Mouse (Mus musculus): Measurements from ENCODE around the gene Tspan18. TPM values are rescaled to one million over a fixed set of nuclear protein-coding genes. Genes with fewer than 3 reads are reported as not detected.

Gene Tspan18
- polyA plus RNA-seq, 1 experiment = 14.1 TPM

- Histone ChIP-seq H3K27ac (ENCODE audit: insufficient read depth, low read depth, low read length) (no peak overlapping the region), H3K27me3 (ENCODE audit: control insufficient read depth, insufficient read depth, low read length) (0 out of 2 replicates have a peak, but pooled peaks cover 5% of the 10 kb centered on the region), H3K4me1 (ENCODE audit: control insufficient read depth, insufficient read depth, insufficient read length, low read length) (no peaks in the 10 kb centered on the region), H3K4me3 (ENCODE audit: low read depth, low read length) (no peak overlapping the region), H3K36me3 (ENCODE audit: control insufficient read depth, insufficient read depth, low read length) (no peaks in the 10 kb centered on the region)
- TF ChIP-seq CTCF (IDR thresholded peaks at IDR 0.05; ENCODE audit: extremely low read depth, insufficient read length, insufficient replicate concordance, low read depth, low read length) (no peak), POLR2A (IDR thresholded peaks at IDR 0.05; ENCODE audit: low read depth, low read length) (no peak)
- 71% methylated on average over 7 of the region's 7 CpGs for WGBS
Measured at GRCm38 (mm10) chr2:93327915-93328555, 6.3 kb downstream of the Tspan18 start.

DNA sequence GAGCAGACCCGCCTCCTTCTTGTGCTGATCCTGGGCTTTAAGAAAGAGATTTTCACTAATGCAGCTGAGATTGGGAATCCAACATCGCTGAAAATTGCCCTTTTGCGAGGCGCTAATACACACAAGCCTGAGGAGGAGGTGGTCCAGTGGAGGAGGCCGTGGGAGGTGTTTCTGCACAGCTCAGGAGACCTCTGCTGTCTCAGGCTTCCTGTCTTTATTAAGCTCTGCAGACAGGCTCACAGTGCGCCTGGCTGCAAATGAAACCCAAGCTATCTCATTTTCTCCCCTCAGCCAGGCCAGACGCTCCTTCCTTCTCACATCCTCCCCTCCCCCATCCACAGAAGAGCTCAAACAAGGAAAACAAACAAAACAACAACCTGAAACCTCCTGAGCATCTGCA, 9.6 kb downstream of the Tspan18 start:
- Histone ChIP-seq H3K36me3 (ENCODE audit: control insufficient read depth, insufficient read depth, low read length) (no peaks in the 10 kb centered on the region), H3K27me3 (ENCODE audit: control insufficient read depth, insufficient read depth, low read length) (no peaks in the 10 kb centered on the region), H3K4me1 (ENCODE audit: control insufficient read depth, insufficient read depth, insufficient read length, low read length) (no peaks in the 10 kb centered on the region), H3K4me3 (ENCODE audit: low read depth, low read length) (no peak overlapping the region), H3K27ac (ENCODE audit: insufficient read depth, low read depth, low read length) (no peak overlapping the region)
- TF ChIP-seq POLR2A (IDR thresholded peaks at IDR 0.05; ENCODE audit: low read depth, low read length) = no peak
- 64% methylated on average over 7 of the region's 7 CpGs for WGBS

DNA sequence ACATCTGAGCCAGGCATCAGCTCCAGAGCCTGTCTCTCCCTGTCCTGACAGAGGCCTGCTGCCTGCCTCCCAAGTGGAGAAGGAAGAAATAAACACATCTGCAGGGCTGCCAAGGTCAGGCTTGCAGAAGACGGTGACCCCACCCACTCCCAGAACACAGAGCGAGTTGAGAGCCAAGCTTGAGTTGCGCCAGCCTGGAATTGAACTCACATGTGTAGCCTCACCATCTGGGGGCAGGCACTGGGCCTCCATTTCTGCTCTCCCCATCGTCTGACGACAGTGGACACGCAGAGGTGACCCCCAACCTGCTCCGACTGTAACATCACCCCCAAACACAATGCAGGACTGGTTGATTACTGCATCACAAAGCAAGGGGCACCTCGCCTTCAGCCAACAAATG, 12.4 kb downstream of the Tspan18 start:
- TF ChIP-seq POLR2A (IDR thresholded peaks at IDR 0.05; ENCODE audit: low read depth, low read length) (no peak), CTCF (IDR thresholded peaks at IDR 0.05; ENCODE audit: extremely low read depth, insufficient read length, insufficient replicate concordance, low read depth, low read length) (no peak)
- H3K27ac ChIP-seq (ENCODE audit: insufficient read depth, low read depth, low read length) = no peak overlapping the region
- no peaks in the 10 kb centered on the region for H3K27me3 ChIP-seq (ENCODE audit: control insufficient read depth, insufficient read depth, low read length)
- WGBS = 65% methylated on average over 8 of the region's 8 CpGs
- H3K4me1 ChIP-seq (ENCODE audit: control insufficient read depth, insufficient read depth, insufficient read length, low read length) = no peaks in the 10 kb centered on the region
- no peaks in the 10 kb centered on the region for H3K36me3 ChIP-seq (ENCODE audit: control insufficient read depth, insufficient read depth, low read length)
- H3K4me3 ChIP-seq (ENCODE audit: low read depth, low read length) = no peak overlapping the region

- WGBS = 77% methylated on average over 5 of the region's 5 CpGs
- Histone ChIP-seq H3K4me3 (ENCODE audit: low read depth, low read length) (no peak overlapping the region), H3K36me3 (ENCODE audit: control insufficient read depth, insufficient read depth, low read length) (no peaks in the 10 kb centered on the region), H3K27me3 (ENCODE audit: control insufficient read depth, insufficient read depth, low read length) (no peaks in the 10 kb centered on the region), H3K4me1 (ENCODE audit: control insufficient read depth, insufficient read depth, insufficient read length, low read length) (no peaks in the 10 kb centered on the region), H3K27ac (ENCODE audit: insufficient read depth, low read depth, low read length) (no peak overlapping the region)
- no peak for TF ChIP-seq CTCF (IDR thresholded peaks at IDR 0.05; ENCODE audit: extremely low read depth, insufficient read length, insufficient replicate concordance, low read depth, low read length)
- no peak for TF ChIP-seq POLR2A (IDR thresholded peaks at IDR 0.05; ENCODE audit: low read depth, low read length)
Measured at GRCm38 (mm10) chr2:93320267-93320666, 14.0 kb downstream of the Tspan18 start.

- H3K36me3 ChIP-seq (ENCODE audit: control insufficient read depth, insufficient read depth, low read length) = no peaks in the 10 kb centered on the region
- 69% methylated on average over 7 of the region's 7 CpGs for WGBS
Measured at GRCm38 (mm10) chr2:93319598-93319997, 14.7 kb downstream of the Tspan18 start.

DNA sequence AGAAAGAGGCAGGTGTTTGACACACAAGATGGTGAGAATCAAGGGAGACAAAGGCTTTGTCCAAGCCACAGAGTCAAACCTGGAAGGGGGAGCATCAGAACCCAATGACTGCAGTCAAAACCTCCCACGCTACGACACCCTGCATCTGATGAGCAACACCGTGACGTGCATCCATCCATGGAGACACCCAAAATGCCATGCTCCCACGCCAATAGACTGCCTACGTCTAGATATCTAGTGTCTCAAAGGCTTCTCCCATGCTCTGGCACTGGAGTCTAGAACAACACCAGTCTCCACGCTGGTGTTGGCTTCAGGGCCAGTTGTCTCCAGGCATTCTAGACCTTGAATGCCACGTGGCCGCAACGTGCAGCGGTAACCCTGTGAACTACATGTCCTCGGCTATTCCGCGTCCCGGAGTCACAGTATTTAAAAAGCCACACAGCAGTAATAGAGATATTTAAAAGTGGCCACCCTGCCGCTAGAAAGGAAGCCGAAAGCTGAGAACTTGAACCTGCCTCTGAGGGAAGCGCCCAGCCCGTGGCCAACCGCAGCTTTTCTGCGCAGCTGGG, 15.4 kb downstream of the Tspan18 start:
- 88% methylated on average over 21 of the region's 21 CpGs for WGBS
- TF ChIP-seq POLR2A (IDR thresholded peaks at IDR 0.05; ENCODE audit: low read depth, low read length) (no peak), CTCF (IDR thresholded peaks at IDR 0.05; ENCODE audit: extremely low read depth, insufficient read length, insufficient replicate concordance, low read depth, low read length) (no peak)

More at GRCm38 (mm10) chr2:93319598-93319997, 14.7 kb downstream of the Tspan18 start:
- no peaks in the 10 kb centered on the region for H3K4me1 ChIP-seq (ENCODE audit: control insufficient read depth, insufficient read depth, insufficient read length, low read length)
- no peak overlapping the region for H3K27ac ChIP-seq (ENCODE audit: insufficient read depth, low read depth, low read length)
- TF ChIP-seq POLR2A (IDR thresholded peaks at IDR 0.05; ENCODE audit: low read depth, low read length) (no peak), CTCF (IDR thresholded peaks at IDR 0.05; ENCODE audit: extremely low read depth, insufficient read length, insufficient replicate concordance, low read depth, low read length) (no peak)
- no peaks in the 10 kb centered on the region for H3K27me3 ChIP-seq (ENCODE audit: control insufficient read depth, insufficient read depth, low read length)
- H3K4me3 ChIP-seq (ENCODE audit: low read depth, low read length) = no peak overlapping the region

GRCm38 (mm10) chr2:93313768-93314632, 20.3 kb downstream of the Tspan18 start:
- Histone ChIP-seq H3K4me3 (ENCODE audit: low read depth, low read length) (no peak overlapping the region), H3K36me3 (ENCODE audit: control insufficient read depth, insufficient read depth, low read length) (no peaks in the 10 kb centered on the region), H3K27me3 (ENCODE audit: control insufficient read depth, insufficient read depth, low read length) (no peaks in the 10 kb centered on the region), H3K4me1 (ENCODE audit: control insufficient read depth, insufficient read depth, insufficient read length, low read length) (no peaks in the 10 kb centered on the region), H3K27ac (ENCODE audit: insufficient read depth, low read depth, low read length) (no peak overlapping the region)
- TF ChIP-seq POLR2A (IDR thresholded peaks at IDR 0.05; ENCODE audit: low read depth, low read length) (no peak), CTCF (IDR thresholded peaks at IDR 0.05; ENCODE audit: extremely low read depth, insufficient read length, insufficient replicate concordance, low read depth, low read length) (no peak)
- WGBS = 36% methylated on average over 15 of the region's 15 CpGs

More for the DNA sequence above, 15.4 kb downstream of the Tspan18 start:
- Histone ChIP-seq H3K36me3 (ENCODE audit: control insufficient read depth, insufficient read depth, low read length) (no peaks in the 10 kb centered on the region), H3K27me3 (ENCODE audit: control insufficient read depth, insufficient read depth, low read length) (no peaks in the 10 kb centered on the region), H3K4me3 (ENCODE audit: low read depth, low read length) (no peak overlapping the region), H3K27ac (ENCODE audit: insufficient read depth, low read depth, low read length) (no peak overlapping the region), H3K4me1 (ENCODE audit: control insufficient read depth, insufficient read depth, insufficient read length, low read length) (no peaks in the 10 kb centered on the region)
